Mouse (Mus musculus): ENCODE results near the gene Cenpj.

The Cenpj gene

GRCm38 (mm10) chr14:56575416-56575815 is at the start of gene Cenpj, which contains the start of gene Parp4:
Cenpj (minus strand) TSS chr14:56575425.
Parp4 (plus strand) TSS chr14:56575619.
- peak; percentile 48 to 56 for DNase-seq (ENCODE audit: low read depth in 2 of 2, low spot score in 2 of 2)

- DNase-seq (ENCODE audit: low read depth in 2 of 2, low spot score in 2 of 2): no peak
These were observed 45.2 kb upstream of the Cenpj start for GRCm38 (mm10) chr14:56620425-56620824.

- DNase-seq (ENCODE audit: low read depth in 2 of 2, low spot score in 2 of 2): no peak
These were observed 42.2 kb upstream of the Cenpj start for GRCm38 (mm10) chr14:56617470-56617869.

- DNase-seq (ENCODE audit: low read depth in 2 of 2, low spot score in 2 of 2): no peak
These were observed 38.0 kb upstream of the Cenpj start for GRCm38 (mm10) chr14:56613212-56613611.

GRCm38 (mm10) chr14:56605136-56605535 is 29.9 kb upstream of the Cenpj start:
- DNase-seq (ENCODE audit: low read depth in 2 of 2, low spot score in 2 of 2): no peak

GRCm38 (mm10) chr14:56604438-56604837 is 29.2 kb upstream of the Cenpj start:
- DNase-seq (ENCODE audit: low read depth in 2 of 2, low spot score in 2 of 2): no peak

- no peak for DNase-seq (ENCODE audit: low read depth in 2 of 2, low spot score in 2 of 2)
These were observed 26.8 kb upstream of the Cenpj start for GRCm38 (mm10) chr14:56602069-56602468.

- peak; percentile 63 to 64 for DNase-seq (ENCODE audit: low read depth in 2 of 2, low spot score in 2 of 2)
These were observed 23.5 kb upstream of the Cenpj start for GRCm38 (mm10) chr14:56598759-56599158.

GRCm38 (mm10) chr14:56594811-56595210 is 19.6 kb upstream of the Cenpj start:
- DNase-seq (ENCODE audit: low read depth in 2 of 2, low spot score in 2 of 2): no peak

GRCm38 (mm10) chr14:56592191-56592590 is 17.0 kb upstream of the Cenpj start:
- DNase-seq (ENCODE audit: low read depth in 2 of 2, low spot score in 2 of 2): no peak

GRCm38 (mm10) chr14:56582294-56582693 is 7.1 kb upstream of the Cenpj start:
- DNase-seq (ENCODE audit: low read depth in 2 of 2, low spot score in 2 of 2): no peak

- DNase-seq (ENCODE audit: low read depth in 2 of 2, low spot score in 2 of 2): no peak
These were observed 5.9 kb upstream of the Cenpj start for GRCm38 (mm10) chr14:56581117-56581516.

- no peak for DNase-seq (ENCODE audit: low read depth in 2 of 2, low spot score in 2 of 2)
These were observed 3.8 kb upstream of the Cenpj start for GRCm38 (mm10) chr14:56579011-56579410.

- DNase-seq (ENCODE audit: low read depth in 2 of 2, low spot score in 2 of 2): peak; percentile 34 to 48
These were observed 1.0 kb upstream of the Cenpj start for GRCm38 (mm10) chr14:56575969-56576901.

GRCm38 (mm10) chr14:56572546-56572945 is 2.7 kb downstream of the Cenpj start:
- DNase-seq (ENCODE audit: low read depth in 2 of 2, low spot score in 2 of 2): no peak

- DNase-seq (ENCODE audit: low read depth in 2 of 2, low spot score in 2 of 2): peak; percentile 89 to 93
These were observed 3.7 kb downstream of the Cenpj start for GRCm38 (mm10) chr14:56571310-56572093.

- DNase-seq (ENCODE audit: low read depth in 2 of 2, low spot score in 2 of 2): no peak
These were observed 6.2 kb downstream of the Cenpj start for GRCm38 (mm10) chr14:56569041-56569440.

GRCm38 (mm10) chr14:56567476-56567875 is 7.7 kb downstream of the Cenpj start:
- DNase-seq (ENCODE audit: low read depth in 2 of 2, low spot score in 2 of 2): no peak

GRCm38 (mm10) chr14:56559134-56559533 is 16.1 kb downstream of the Cenpj start:
- no peak for DNase-seq (ENCODE audit: low read depth in 2 of 2, low spot score in 2 of 2)

- DNase-seq (ENCODE audit: low read depth in 2 of 2, low spot score in 2 of 2): no peak
These were observed 20.5 kb downstream of the Cenpj start for GRCm38 (mm10) chr14:56554716-56555115.

GRCm38 (mm10) chr14:56553331-56553730 is 21.9 kb downstream of the Cenpj start:
- DNase-seq (ENCODE audit: low read depth in 2 of 2, low spot score in 2 of 2): no peak

GRCm38 (mm10) chr14:56552924-56553323 is 22.3 kb downstream of the Cenpj start:
- no peak for DNase-seq (ENCODE audit: low read depth in 2 of 2, low spot score in 2 of 2)
